Mouse (Mus musculus) forebrain, embryonic 12.5 days (tissue): ENCODE measurements at regions not wholly inside any gene's neighbourhood (a gene's known extent, or its start where the extent isn't known, plus 50 kb on each side); places are given as distances from the start of the nearest gene placed in this dataset.
A peak's percentile ranks its signal among the peaks of the same experiment; 100 is the strongest.

ENCODE experiments used
- ATAC-seq: fragments of 200-750 bp; cut with Nextera tagmentation; 2 replicates; pipeline ENCODE4 v1.8.0; 2017; ENCODE audit warnings: moderate TSS enrichment; ENCODE audit not compliant: low FRiP score
- H3K27ac ChIP-seq: fragments of 300-500 bp; sonication (generic); 2 replicates; pipeline ENCODE4 v1.5.1; 2016; ENCODE audit warnings: mild to moderate bottlenecking
- H3K27me3 ChIP-seq: fragments of 300-500 bp; sonication (generic); 2 replicates; pipeline ENCODE4 v1.6.1; 2016; ENCODE audit warnings: mild to moderate bottlenecking
- H3K36me3 ChIP-seq: fragments of 300-500 bp; sonication (generic); replicated peaks from 2 replicates; pipeline ENCODE4 v1.6.1; 2016; ENCODE audit warnings: mild to moderate bottlenecking
- H3K4me1 ChIP-seq: fragments of 300-500 bp; sonication (generic); 2 replicates; pipeline ENCODE4 v1.6.1; 2016
- H3K4me2 ChIP-seq: fragments of 300-500 bp; sonication (generic); 2 replicates; pipeline ENCODE4 v1.6.1; 2016; ENCODE audit warnings: mild to moderate bottlenecking, moderate library complexity
- H3K4me3 ChIP-seq: fragments of 300-500 bp; sonication (generic); replicated peaks from 2 replicates; pipeline ENCODE4 v1.5.1; 2016; ENCODE audit warnings: mild to moderate bottlenecking
- H3K9ac ChIP-seq: fragments of 300-500 bp; sonication (generic); 2 replicates; pipeline ENCODE4 v1.6.1; 2016; ENCODE audit warnings: mild to moderate bottlenecking
- H3K9me3 ChIP-seq: fragments of 300-500 bp; sonication (generic); 2 replicates; pipeline ENCODE4 v1.6.1; 2016
- whole genome bisulfite sequencing: fragments of 180-500 bp; shearing (Covaris S2); methylation state at CpG from one replicate; pipeline ENCODE4 v1.1.7; 2016; 5-methylcytosine and 5-hydroxymethylcytosine counted together

DNA sequence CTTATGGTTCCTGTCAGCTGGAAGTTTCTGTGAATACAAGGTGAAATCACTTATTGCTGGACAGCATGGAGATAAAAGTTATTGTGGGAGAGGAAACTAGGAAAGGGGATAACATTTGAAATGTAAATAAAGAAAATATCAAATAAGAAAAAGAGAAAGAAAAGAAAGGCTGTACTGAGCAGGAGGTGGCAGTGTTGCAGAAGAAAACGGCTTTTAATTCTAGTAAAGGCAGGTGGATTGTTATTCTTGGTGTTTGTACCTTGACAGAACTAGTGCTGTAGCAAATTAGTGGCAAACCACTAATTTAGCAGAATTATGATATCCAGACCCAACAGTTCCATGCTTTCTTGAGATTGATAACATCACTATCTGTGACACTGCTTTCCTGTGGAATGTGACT, 52.6 kb downstream of the Gm10358 start:
- no peaks in the 10 kb centered on the region for H3K9me3 ChIP-seq
- no peaks in the 10 kb centered on the region for H3K27me3 ChIP-seq
- no peak overlapping the region for H3K9ac ChIP-seq
- no peak overlapping the region for H3K27ac ChIP-seq
- H3K4me2 ChIP-seq: no peak overlapping the region
- no peak for ATAC-seq
- H3K36me3 ChIP-seq: no peaks in the 10 kb centered on the region
- no peak overlapping the region for H3K4me3 ChIP-seq
- WGBS: 50% methylated on average over 1 of the region's 1 CpGs
- H3K4me1 ChIP-seq: no peaks in the 10 kb centered on the region

DNA sequence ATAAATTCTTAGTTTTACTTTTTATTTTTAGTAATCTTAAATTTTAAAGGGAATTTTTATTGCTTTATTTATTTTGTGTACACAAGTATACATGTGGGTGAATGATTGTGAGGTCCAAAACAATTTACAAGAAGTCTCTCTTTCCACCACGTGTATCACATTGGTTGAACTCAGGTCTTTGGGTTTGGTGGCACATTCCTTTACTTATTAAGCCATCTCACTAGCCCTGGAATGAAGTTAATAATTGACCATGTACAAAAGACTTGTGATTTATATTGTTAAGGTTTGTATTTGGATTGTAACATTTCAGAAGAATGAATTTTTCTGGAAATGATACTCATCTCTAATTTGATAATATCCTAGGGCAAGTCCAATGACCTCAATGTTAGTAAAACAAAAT, 56.2 kb downstream of the Gm10358 start:
- no peaks in the 10 kb centered on the region for H3K4me1 ChIP-seq
- H3K27me3 ChIP-seq: no peaks in the 10 kb centered on the region
- no peak overlapping the region for H3K9ac ChIP-seq
- H3K9me3 ChIP-seq: no peaks in the 10 kb centered on the region
- H3K36me3 ChIP-seq: no peaks in the 10 kb centered on the region
- no peak overlapping the region for H3K4me2 ChIP-seq
- H3K4me3 ChIP-seq: no peak overlapping the region
- WGBS: 76% methylated on average over 1 of the region's 1 CpGs
- ATAC-seq: no peak
- no peak overlapping the region for H3K27ac ChIP-seq

GRCm38 (mm10) chr8:75348047-75348446, 58.3 kb downstream of the Gm10358 start:
- ATAC-seq: no peak
- Histone ChIP-seq H3K4me1 (no peaks in the 10 kb centered on the region), H3K9ac (no peak overlapping the region), H3K4me2 (no peak overlapping the region), H3K36me3 (no peaks in the 10 kb centered on the region), H3K9me3 (no peaks in the 10 kb centered on the region), H3K27me3 (no peaks in the 10 kb centered on the region), H3K4me3 (no peak overlapping the region), H3K27ac (no peak overlapping the region)
- WGBS: 44% methylated on average over 1 of the region's 1 CpGs

- no peaks in the 10 kb centered on the region for H3K36me3 ChIP-seq
- no peaks in the 10 kb centered on the region for H3K4me1 ChIP-seq
- no peak overlapping the region for H3K4me3 ChIP-seq
- no peaks in the 10 kb centered on the region for H3K27me3 ChIP-seq
- H3K4me2 ChIP-seq: no peak overlapping the region
- no peak for ATAC-seq
- no peaks in the 10 kb centered on the region for H3K9me3 ChIP-seq
- no peak overlapping the region for H3K27ac ChIP-seq
- 83% methylated on average over 1 of the region's 1 CpGs for WGBS
- no peak overlapping the region for H3K9ac ChIP-seq
Measured at GRCm38 (mm10) chr8:75320614-75321013, 85.8 kb downstream of the Gm10358 start.

DNA sequence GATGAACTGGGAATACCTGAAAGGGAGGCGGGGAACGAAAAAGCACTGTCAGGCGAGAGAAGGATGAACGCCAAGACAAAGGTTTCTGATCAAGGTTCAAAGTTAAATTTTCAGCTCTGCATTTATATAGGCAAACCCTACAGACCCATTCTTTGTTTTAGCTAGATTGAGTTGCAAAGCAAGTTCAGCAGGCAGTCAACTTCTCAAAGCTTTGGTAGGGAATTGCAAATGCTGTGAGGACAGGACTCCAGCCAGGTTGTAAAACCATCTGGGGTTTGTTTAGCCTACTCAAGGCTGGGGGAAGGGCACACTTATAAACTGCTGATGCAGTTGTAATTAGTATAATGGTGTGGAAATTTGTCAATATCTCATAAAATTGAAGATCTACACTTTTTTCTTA, 87.9 kb downstream of the Gm10358 start:
- H3K36me3 ChIP-seq: no peaks in the 10 kb centered on the region
- H3K4me3 ChIP-seq: no peak overlapping the region
- no peaks in the 10 kb centered on the region for H3K9me3 ChIP-seq
- H3K27me3 ChIP-seq: no peaks in the 10 kb centered on the region
- H3K27ac ChIP-seq: no peak overlapping the region
- ATAC-seq: no peak
- no peak overlapping the region for H3K9ac ChIP-seq
- H3K4me2 ChIP-seq: no peak overlapping the region
- no peaks in the 10 kb centered on the region for H3K4me1 ChIP-seq
- WGBS: 30% methylated on average over 4 of the region's 4 CpGs

- no peaks in the 10 kb centered on the region for H3K27me3 ChIP-seq
- H3K27ac ChIP-seq: no peak overlapping the region
- WGBS: 17% methylated on average over 3 of the region's 3 CpGs
- no peak overlapping the region for H3K4me3 ChIP-seq
- no peaks in the 10 kb centered on the region for H3K4me1 ChIP-seq
- no peaks in the 10 kb centered on the region for H3K36me3 ChIP-seq
- no peak overlapping the region for H3K9ac ChIP-seq
- H3K9me3 ChIP-seq: no peaks in the 10 kb centered on the region
- peak; percentile 83 for ATAC-seq
- no peak overlapping the region for H3K4me2 ChIP-seq
Measured at GRCm38 (mm10) chr8:75315886-75316285, 90.5 kb downstream of the Gm10358 start.

DNA sequence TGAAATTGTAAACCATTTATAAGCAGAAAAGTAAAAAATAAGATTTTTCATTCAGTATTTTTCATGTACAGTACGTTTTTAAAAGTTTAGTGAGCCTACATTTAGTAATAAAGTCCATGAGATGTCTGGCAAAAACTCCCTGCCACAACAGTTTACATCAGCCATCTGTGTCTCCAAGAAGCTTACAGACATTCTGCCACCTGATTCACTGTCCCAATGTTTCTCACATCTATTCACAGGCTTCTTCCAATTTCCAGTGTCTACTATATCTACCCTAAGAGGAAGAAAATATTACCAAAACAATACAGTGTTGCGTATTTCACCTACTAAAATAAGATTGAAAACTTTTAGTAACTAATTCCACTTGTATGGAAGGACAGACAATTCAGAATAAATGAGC, 95.7 kb downstream of the Rasd2 start:
- ATAC-seq: no peak
- 78% methylated on average over 2 of the region's 2 CpGs for WGBS
- H3K4me2 ChIP-seq: no peak overlapping the region

GRCm38 (mm10) chr8:75291921-75292320, 78.2 kb downstream of the Rasd2 start:
- H3K36me3 ChIP-seq: no peaks in the 10 kb centered on the region
- ATAC-seq: no peak
- WGBS: 87% methylated on average over 3 of the region's 3 CpGs
- no peak overlapping the region for H3K4me3 ChIP-seq
- no peak overlapping the region for H3K9ac ChIP-seq
- no peaks in the 10 kb centered on the region for H3K9me3 ChIP-seq
- no peak overlapping the region for H3K4me2 ChIP-seq
- no peaks in the 10 kb centered on the region for H3K27me3 ChIP-seq
- H3K4me1 ChIP-seq: no peaks in the 10 kb centered on the region
- H3K27ac ChIP-seq: no peak overlapping the region

More for the DNA sequence above, 95.7 kb downstream of the Rasd2 start:
- Histone ChIP-seq H3K4me3 (no peak overlapping the region), H3K27me3 (no peaks in the 10 kb centered on the region), H3K9me3 (no peaks in the 10 kb centered on the region), H3K4me1 (no peaks in the 10 kb centered on the region), H3K9ac (no peak overlapping the region), H3K27ac (no peak overlapping the region), H3K36me3 (no peaks in the 10 kb centered on the region)

DNA sequence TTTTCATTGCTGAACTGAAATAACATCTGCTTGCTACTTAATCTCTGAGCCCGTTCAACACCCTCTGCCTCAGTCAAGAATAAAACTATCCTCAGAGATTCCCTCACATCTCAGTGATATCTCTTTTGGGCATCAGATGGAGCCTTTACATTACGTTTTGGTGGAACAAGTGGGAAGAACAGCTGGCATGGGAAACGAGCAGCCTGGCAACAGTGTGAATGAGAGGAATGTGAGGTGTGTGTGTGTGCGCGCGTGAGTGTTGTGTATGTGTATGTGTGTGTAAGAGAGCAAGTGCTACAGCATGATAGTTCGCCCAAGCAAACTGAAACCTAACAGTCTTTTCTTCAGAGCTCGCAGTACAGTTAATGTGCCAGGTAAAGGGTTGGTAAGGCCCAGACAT, 76.2 kb downstream of the Rasd2 start:
- 86% methylated on average over 8 of the region's 8 CpGs for WGBS
- H3K4me1 ChIP-seq: no peaks in the 10 kb centered on the region
- no peaks in the 10 kb centered on the region for H3K36me3 ChIP-seq
- H3K27ac ChIP-seq: no peak overlapping the region
- H3K9ac ChIP-seq: no peak overlapping the region
- ATAC-seq: no peak
- no peaks in the 10 kb centered on the region for H3K9me3 ChIP-seq
- no peak overlapping the region for H3K4me3 ChIP-seq
- H3K27me3 ChIP-seq: no peaks in the 10 kb centered on the region
- no peak overlapping the region for H3K4me2 ChIP-seq
